Mouse (Mus musculus) gastrocnemius, postnatal 36 days (tissue): ENCODE results near the gene Gm49373. TPM values are rescaled to one million over a fixed set of nuclear protein-coding genes. Genes with fewer than 3 reads are reported as not detected.
A peak's percentile ranks its signal among the peaks of the same experiment; 100 is the strongest.

Experiments
- DNase-seq, 2 experiments: peaks; one replicate each; pipeline ENCODE4 v3.0.0; 2022
- intact Hi-C: fragments of 180-260 bp; cut with DNase I; formaldehyde crosslinking; loops from one replicate; pipeline ENCODE4 v1.15.1; 2025
- long read RNA-seq, 2 experiments: library from polyadenylated mRNA; stranded (forward); transcript quantifications; one replicate each; pipeline ENCODE4 v2.0.0; 2021
- total RNA-seq, 2 experiments: library from RNA; stranded (reverse); gene quantifications; 2 replicates each; pipeline ENCODE4 v1.2.3; 2021

Gene Gm49373
- total RNA-seq: under 1 TPM in 1 of 2 experiments, not detected in 1; 0.17 TPM
- long read RNA-seq, experiment 1, partial matches to known transcripts: 0 of 14 reads
- long read RNA-seq, experiment 1, other reads (novel, unspliced or antisense): 14 of 14 reads
- long read RNA-seq, experiment 2, partial matches to known transcripts: 0 of 12 reads
- long read RNA-seq, experiment 2, other reads (novel, unspliced or antisense): 12 of 12 reads

- peak; percentile 82 to 83 for DNase-seq
- intact Hi-C loops: no loop called here
Observed at GRCm38 (mm10) chr9:21073044-21073840, at the start of gene Gm49373, which contains the start of gene Fdx1l. Gm49373 (minus strand) TSS chr9:21073096. Fdx1l (minus strand) TSS chr9:21073614.

GRCm38 (mm10) chr9:21121483-21121882, 48.6 kb upstream of the Gm49373 start:
- DNase-seq: no peak
- intact Hi-C loops: no loop called here

- DNase-seq: no peak
- intact Hi-C loops: no loop called here
Observed at GRCm38 (mm10) chr9:21117073-21117472, 44.2 kb upstream of the Gm49373 start.

- intact Hi-C loops: no loop called here
Observed at GRCm38 (mm10) chr9:21115105-21115504, 42.2 kb upstream of the Gm49373 start.

GRCm38 (mm10) chr9:21114190-21114589, 41.3 kb upstream of the Gm49373 start:
- DNase-seq: no peak
- intact Hi-C loops: no loop called here

More at GRCm38 (mm10) chr9:21115105-21115504, 42.2 kb upstream of the Gm49373 start:
- DNase-seq: no peak

- DNase-seq: no peak
- intact Hi-C loops: no loop called here
Observed at GRCm38 (mm10) chr9:21113751-21114150, 40.9 kb upstream of the Gm49373 start.

- intact Hi-C loops: loop anchor here (1.0 kb wide), 1 partner anchor 12 kb away; no protein-coding TSS in a partner anchor
- no peak for DNase-seq
Observed at GRCm38 (mm10) chr9:21107607-21108237, 34.8 kb upstream of the Gm49373 start.

- intact Hi-C loops: no loop called here
- DNase-seq: no peak
Observed at GRCm38 (mm10) chr9:21105760-21106564, 33.1 kb upstream of the Gm49373 start.

- DNase-seq: no peak
- intact Hi-C loops: no loop called here
Observed at GRCm38 (mm10) chr9:21104814-21105213, 31.9 kb upstream of the Gm49373 start.

- intact Hi-C loops: no loop called here
- no peak for DNase-seq
Observed at GRCm38 (mm10) chr9:21102076-21102475, 29.2 kb upstream of the Gm49373 start.

GRCm38 (mm10) chr9:21100447-21101161, 27.7 kb upstream of the Gm49373 start:
- DNase-seq: no peak
- intact Hi-C loops: no loop called here

- no peak for DNase-seq
- intact Hi-C loops: no loop called here
Observed at GRCm38 (mm10) chr9:21097793-21098192, 24.9 kb upstream of the Gm49373 start.

GRCm38 (mm10) chr9:21095958-21096357, 23.1 kb upstream of the Gm49373 start:
- intact Hi-C loops: no loop called here
- no peak for DNase-seq

GRCm38 (mm10) chr9:21093423-21093822, 20.5 kb upstream of the Gm49373 start:
- intact Hi-C loops: loop anchor here (5.0 kb wide), 1 partner anchor 34 kb away; no protein-coding TSS in a partner anchor
- DNase-seq: no peak

- intact Hi-C loops: loop anchor here (5.0 kb wide), 1 partner anchor 35 kb away; no protein-coding TSS in a partner anchor
- DNase-seq: peak; percentile 93 to 98
Observed at GRCm38 (mm10) chr9:21091707-21092320, 18.9 kb upstream of the Gm49373 start, which contains the start of the genes Gm38431 and Raver1. Gm38431 (minus strand) TSS chr9:21091997. Raver1 (minus strand) TSS chr9:21092008.

- intact Hi-C loops: loop anchor here (5.0 kb wide), 1 partner anchor 36 kb away; no protein-coding TSS in a partner anchor
- no peak for DNase-seq
Observed at GRCm38 (mm10) chr9:21090972-21091706, 18.2 kb upstream of the Gm49373 start.

- no peak for DNase-seq
- intact Hi-C loops: loop anchor here (5.0 kb wide), 1 partner anchor 37 kb away; no protein-coding TSS in a partner anchor
Observed at GRCm38 (mm10) chr9:21090537-21090936, 17.6 kb upstream of the Gm49373 start.

- intact Hi-C loops: no loop called here
Observed at GRCm38 (mm10) chr9:21083324-21083723, 10.4 kb upstream of the Gm49373 start.

More at GRCm38 (mm10) chr9:21083324-21083723, 10.4 kb upstream of the Gm49373 start:
- DNase-seq: no peak
